Mouse (Mus musculus) left cerebral cortex, postnatal 25 days (tissue): Measurements from ENCODE around the gene Tead4. TPM values are rescaled to one million over a fixed set of nuclear protein-coding genes. Genes with fewer than 3 reads are reported as not detected.
"Not testable (repeated sequence)": the region's sequence is repeated elsewhere in the genome, so short reads cannot be mapped to it uniquely, and the experiment has no call there.

Source experiments
- DNase-seq, 2 experiments: peaks; one replicate each; pipeline ENCODE4 v3.0.0; 2022; ENCODE audit warnings: low spot score in 2 of 2, mixed read lengths in 1 of 2
- intact Hi-C: fragments of 180-260 bp; cut with DNase I; formaldehyde crosslinking; loops from one replicate; pipeline ENCODE4 v1.15.1; 2025
- total RNA-seq, 2 experiments: library from RNA; stranded (reverse); gene quantifications; 2 replicates each; pipeline ENCODE4 v1.2.3; 2021

Tead4 gene
- total RNA-seq = under 1 TPM; 0.30 to 0.62 TPM

- DNase-seq = peak; percentile 19 to 28
- intact Hi-C loops = no loop called here
Observed at GRCm38 (mm10) chr6:128300134-128301001, at the start of gene Tead4. Tead4 (minus strand) TSS chr6:128300823.

- intact Hi-C loops = no loop called here
- DNase-seq = peak in 1 of 2 experiments; percentile 47
Observed at GRCm38 (mm10) chr6:128349711-128350110, 49.1 kb upstream of the Tead4 start.

- intact Hi-C loops = no loop called here
Observed at GRCm38 (mm10) chr6:128346782-128347181, 46.2 kb upstream of the Tead4 start.

GRCm38 (mm10) chr6:128345623-128346022 is 45.0 kb upstream of the Tead4 start:
- intact Hi-C loops = no loop called here
- DNase-seq = no peak

More at GRCm38 (mm10) chr6:128346782-128347181, 46.2 kb upstream of the Tead4 start:
- peak in 1 of 2 experiments; percentile 53 for DNase-seq

- intact Hi-C loops = no loop called here
- no peak for DNase-seq
Observed at GRCm38 (mm10) chr6:128341956-128342723, 41.5 kb upstream of the Tead4 start.

GRCm38 (mm10) chr6:128338876-128339275 is 38.3 kb upstream of the Tead4 start:
- intact Hi-C loops = no loop called here
- DNase-seq = no peak

GRCm38 (mm10) chr6:128337467-128337866 is 36.8 kb upstream of the Tead4 start:
- DNase-seq = no peak
- intact Hi-C loops = no loop called here

- intact Hi-C loops = no loop called here
- peak; percentile 49 to 78 for DNase-seq
Observed at GRCm38 (mm10) chr6:128334397-128335124, 33.9 kb upstream of the Tead4 start.

GRCm38 (mm10) chr6:128318317-128318716 is 17.7 kb upstream of the Tead4 start:
- intact Hi-C loops = loop anchor here (1.0 to 5.0 kb wide), 2 partner anchors 41 to 94 kb away; no protein-coding TSS in a partner anchor
- peak; percentile 77 to 78 for DNase-seq

GRCm38 (mm10) chr6:128315597-128315996 is 15.0 kb upstream of the Tead4 start:
- intact Hi-C loops = loop anchor here (5.0 kb wide), 1 partner anchor 97 kb away; no protein-coding TSS in a partner anchor
- DNase-seq = no peak

GRCm38 (mm10) chr6:128314796-128315195 is 14.2 kb upstream of the Tead4 start:
- intact Hi-C loops = loop anchor here (5.0 kb wide), 1 partner anchor 98 kb away; no protein-coding TSS in a partner anchor
- no peak for DNase-seq

- intact Hi-C loops = loop anchor here (1.0 kb wide), 1 partner anchor 74 kb away; no protein-coding TSS in a partner anchor
- DNase-seq = peak; percentile 28 to 33
Observed at GRCm38 (mm10) chr6:128308311-128308710, 7.7 kb upstream of the Tead4 start.

- DNase-seq = no peak
- intact Hi-C loops = no loop called here
Observed at GRCm38 (mm10) chr6:128304801-128305200, 4.2 kb upstream of the Tead4 start.

- intact Hi-C loops, DNase-seq: not testable (repeated sequence)
Observed at GRCm38 (mm10) chr6:128302640-128303039, 2.0 kb upstream of the Tead4 start.

GRCm38 (mm10) chr6:128301891-128302290 is 1.3 kb upstream of the Tead4 start:
- DNase-seq = no peak
- intact Hi-C loops = no loop called here

GRCm38 (mm10) chr6:128301458-128301857 is 835 bp upstream of the Tead4 start:
- intact Hi-C loops = no loop called here
- no peak for DNase-seq

GRCm38 (mm10) chr6:128299292-128300133 is 1.1 kb downstream of the Tead4 start:
- DNase-seq = peak in 1 of 2 experiments; percentile 40
- intact Hi-C loops = no loop called here

GRCm38 (mm10) chr6:128298246-128298645 is 2.4 kb downstream of the Tead4 start:
- DNase-seq = no peak
- intact Hi-C loops = no loop called here
